Comparison of ENCODE assay signal across 9 mouse cellular contexts in genomic region chr4:64148989-64149463, GRCm38 (mm10).
DNase-seq lines count a peak whose midpoint lies in the region; ATAC-seq lines count a peak whose summit lies in the region.
"Had no signal": no experiment of that assay in that cellular context is flagged by ENCODE, and none has a peak within 500 bp of the region (broad histone marks: within the 10 kb centered on the region; RNA-seq: fewer than 3 reads in every experiment).

No protein-coding gene starts in this region.

- ATAC-seq in midbrain, embryonic 11.5 days (ENCODE audit: low FRiP score) = peak; percentile 75

- H3K9me3 ChIP-seq in midbrain, embryonic 11.5 days (ENCODE audit: control insufficient read depth, low read length) = no peaks in the 10 kb centered on the region
- H3K9me3 ChIP-seq: liver, embryonic 13.5 days had no signal

- H3K4me3 ChIP-seq in midbrain, embryonic 11.5 days (ENCODE audit: low read depth, low read length) = no peak overlapping the region
- H3K4me3 ChIP-seq: liver, embryonic 13.5 days had no signal

- H3K27ac ChIP-seq in midbrain, embryonic 11.5 days (ENCODE audit: low read depth, low read length) = no peak overlapping the region
- H3K27ac ChIP-seq: liver, embryonic 13.5 days had no signal

- H3K4me1 ChIP-seq in midbrain, embryonic 11.5 days (ENCODE audit: control insufficient read depth, insufficient read depth, low read length) = no peaks in the 10 kb centered on the region
- H3K4me1 ChIP-seq: liver, embryonic 13.5 days had no signal

- WGBS in midbrain, embryonic 11.5 days = 49% methylated on average over 5 of the region's 5 CpGs

- no peaks in the 10 kb centered on the region for H3K27me3 ChIP-seq in midbrain, embryonic 11.5 days (ENCODE audit: control insufficient read depth, insufficient read depth, low read length)
- H3K27me3 ChIP-seq: liver, embryonic 13.5 days had no signal

- H3K4me2 ChIP-seq in midbrain, embryonic 11.5 days = no peak overlapping the region
- H3K4me2 ChIP-seq: liver, embryonic 13.5 days had no signal

- DNase-seq in NIH3T3 (ENCODE audit: low read depth) = peak; percentile 46
- DNase-seq in fibroblast of lung, adult 2 months (ENCODE audit: low read depth) = peak; percentile 30
- DNase-seq in layer of hippocampus, adult 8-10 months (ENCODE audit: low spot score in 2 of 2) = peak; percentile 16 to 32
- DNase-seq in midbrain, embryonic 11.5 days (ENCODE audit: low spot score, missing footprints) = peak; percentile 84
- DNase-seq in ovary, postnatal 14 days (ENCODE audit: low spot score) = no peak
- DNase-seq in yolk sac, embryonic 10.5 days (ENCODE audit: low spot score) = no peak
- DNase-seq in thymus, postnatal 25 days = no peak
- DNase-seq: kidney, adult 2 months; liver, embryonic 13.5 days had no signal

- no peaks in the 10 kb centered on the region for H3K36me3 ChIP-seq in midbrain, embryonic 11.5 days (ENCODE audit: control insufficient read depth, insufficient read depth, low read length)
- H3K36me3 ChIP-seq: liver, embryonic 13.5 days had no signal

- H3K9ac ChIP-seq in midbrain, embryonic 11.5 days (ENCODE audit: low read length) = no peak overlapping the region
- H3K9ac ChIP-seq: liver, embryonic 13.5 days had no signal

Comparison
In these comparisons a context has a peak if more than half of its experiments do, and no peak if none do; other contexts are left out.
1. DNase-seq: peak in NIH3T3 (single experiment), fibroblast of lung, adult 2 months (single experiment), layer of hippocampus, adult 8-10 months (2 of 2) and midbrain, embryonic 11.5 days (single experiment); none in ovary, postnatal 14 days (single experiment), yolk sac, embryonic 10.5 days (single experiment) and thymus, postnatal 25 days (single experiment).